Mouse (Mus musculus) telencephalon, adult 2 months (tissue): Measurements from ENCODE around the gene Nav2.

Source experiments
- DNase-seq: peaks from one replicate; pipeline ENCODE4 v3.0.0-alpha.2; 2011; ENCODE audit warnings: low read depth, low spot score

Nav2 gene

GRCm38 (mm10) chr7:48888751-48889150 lies 19.8 kb upstream of the Nav2 start:
- DNase-seq, result no peak

GRCm38 (mm10) chr7:48891029-48891428 lies 17.5 kb upstream of the Nav2 start:
- DNase-seq, result no peak

GRCm38 (mm10) chr7:48893093-48893492 lies 15.4 kb upstream of the Nav2 start:
- no peak for DNase-seq

- no peak for DNase-seq
Measured at GRCm38 (mm10) chr7:48894152-48894551, 14.4 kb upstream of the Nav2 start.

- DNase-seq, result no peak
Measured at GRCm38 (mm10) chr7:48894763-48895162, 13.8 kb upstream of the Nav2 start.

GRCm38 (mm10) chr7:48895475-48895874 lies 13.0 kb upstream of the Nav2 start:
- DNase-seq, result no peak

- DNase-seq, result no peak
Measured at GRCm38 (mm10) chr7:48896051-48896450, 12.5 kb upstream of the Nav2 start.

GRCm38 (mm10) chr7:48897539-48898163 lies 10.9 kb upstream of the Nav2 start:
- no peak for DNase-seq

GRCm38 (mm10) chr7:48898416-48898815 lies 10.1 kb upstream of the Nav2 start:
- no peak for DNase-seq

- no peak for DNase-seq
Measured at GRCm38 (mm10) chr7:48900408-48901167, 7.9 kb upstream of the Nav2 start.

- no peak for DNase-seq
Measured at GRCm38 (mm10) chr7:48902454-48902853, 6.1 kb upstream of the Nav2 start.

GRCm38 (mm10) chr7:48909342-48909671 lies 791 bp downstream of the Nav2 start:
- DNase-seq, result no peak

GRCm38 (mm10) chr7:48910282-48910681 lies 1.8 kb downstream of the Nav2 start:
- DNase-seq, result no peak

- no peak for DNase-seq
Measured at GRCm38 (mm10) chr7:48911146-48911545, 2.6 kb downstream of the Nav2 start.

- DNase-seq, result no peak
Measured at GRCm38 (mm10) chr7:48914630-48915506, 6.4 kb downstream of the Nav2 start.

GRCm38 (mm10) chr7:48917463-48917862 lies 8.9 kb downstream of the Nav2 start:
- DNase-seq, result no peak

GRCm38 (mm10) chr7:48917988-48918387 lies 9.5 kb downstream of the Nav2 start:
- DNase-seq, result no peak

- no peak for DNase-seq
Measured at GRCm38 (mm10) chr7:48918389-48918788, 9.9 kb downstream of the Nav2 start.

- no peak for DNase-seq
Measured at GRCm38 (mm10) chr7:48923620-48924019, 15.1 kb downstream of the Nav2 start.

- no peak for DNase-seq
Measured at GRCm38 (mm10) chr7:48925214-48925613, 16.7 kb downstream of the Nav2 start.

GRCm38 (mm10) chr7:48928364-48928763 lies 19.8 kb downstream of the Nav2 start:
- no peak for DNase-seq

GRCm38 (mm10) chr7:48930399-48930798 lies 21.9 kb downstream of the Nav2 start:
- DNase-seq, result no peak
